Mouse (Mus musculus): ENCODE data around the gene Psen1. TPM values are rescaled to one million over a fixed set of nuclear protein-coding genes. Genes with fewer than 3 reads are reported as not detected.

Gene Psen1
- polyA plus RNA-seq, 1 experiment from 2014 or later, result 58.7 TPM

DNA sequence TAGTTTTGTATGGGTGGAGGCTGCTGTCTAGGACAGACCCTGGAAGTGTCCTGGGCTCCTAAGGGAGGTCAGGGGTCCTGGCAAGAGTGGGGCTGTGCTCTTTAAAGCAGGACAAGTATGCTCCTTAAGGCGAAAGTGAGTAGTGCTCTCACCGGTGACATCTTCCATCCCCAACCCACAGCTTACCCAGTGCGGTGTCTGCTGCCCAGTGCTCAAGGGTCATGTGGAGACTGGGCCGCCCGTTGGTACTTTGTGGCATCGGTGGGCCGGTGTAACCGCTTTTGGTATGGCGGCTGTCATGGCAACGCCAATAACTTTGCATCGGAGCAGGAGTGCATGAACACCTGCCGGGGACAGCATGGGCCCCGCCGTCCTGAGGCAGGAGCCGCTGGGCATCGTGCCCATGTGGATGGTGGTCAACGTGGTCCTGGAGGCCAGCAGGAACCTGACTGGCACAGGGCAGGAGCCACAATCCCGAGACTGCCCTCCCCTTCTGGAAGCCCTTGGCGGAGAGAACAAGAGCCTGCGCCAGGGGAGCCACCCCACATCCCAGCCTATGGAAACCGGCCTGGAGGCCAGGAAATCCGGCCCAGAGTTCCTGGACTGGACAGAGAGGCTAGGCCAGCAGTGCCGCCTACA is 93.8 kb downstream of the Psen1 start:
- no peak overlapping the region for H3K27ac ChIP-seq
- WGBS, result 78% methylated on average over 23 of the region's 23 CpGs
- no peaks in the 10 kb centered on the region for H3K36me3 ChIP-seq
- H3K4me1 ChIP-seq, result no peaks in the 10 kb centered on the region
- H3K4me2 ChIP-seq, result no peak overlapping the region
- no peaks in the 10 kb centered on the region for H3K27me3 ChIP-seq
- no peak for ATAC-seq (ENCODE audit: insufficient number of reproducible peaks, insufficient read depth, low FRiP score, low TSS enrichment, low read depth)
- no peak overlapping the region for H3K9ac ChIP-seq
- no peaks in the 10 kb centered on the region for H3K9me3 ChIP-seq
- H3K4me3 ChIP-seq, result no peak overlapping the region

DNA sequence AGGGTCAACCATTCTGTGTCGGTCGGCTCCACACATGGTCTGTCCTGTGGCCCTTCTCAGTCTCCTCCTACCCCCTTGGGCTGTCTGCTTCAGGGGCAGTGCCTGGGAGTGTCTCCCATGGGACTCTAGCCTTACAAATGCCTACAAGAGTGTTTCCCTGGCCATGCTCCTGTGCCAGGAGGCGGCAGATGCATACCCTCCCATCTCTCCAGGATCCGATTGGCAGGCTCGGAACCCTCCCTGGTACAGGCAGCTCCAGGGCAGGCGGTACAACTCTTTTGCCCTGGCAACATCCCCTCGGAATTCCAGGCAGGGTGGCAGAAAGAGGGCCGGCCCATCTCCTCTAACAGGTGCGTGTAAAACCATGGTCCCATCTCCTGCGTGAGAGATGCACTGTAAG is 94.7 kb downstream of the Psen1 start:
- WGBS, result 87% methylated on average over 10 of the region's 10 CpGs
- H3K9me3 ChIP-seq, result no peaks in the 10 kb centered on the region
- no peak overlapping the region for H3K4me2 ChIP-seq
- no peak for ATAC-seq (ENCODE audit: insufficient number of reproducible peaks, insufficient read depth, low FRiP score, low TSS enrichment, low read depth)
- no peak overlapping the region for H3K4me3 ChIP-seq
- no peaks in the 10 kb centered on the region for H3K36me3 ChIP-seq
- no peak overlapping the region for H3K27ac ChIP-seq
- H3K4me1 ChIP-seq, result no peaks in the 10 kb centered on the region
- H3K9ac ChIP-seq, result no peak overlapping the region
- no peaks in the 10 kb centered on the region for H3K27me3 ChIP-seq

Other genes with a start within 250 kb of the Psen1 start
- gene Dpf3, start 200.4 kb upstream of the Psen1 start, polyA plus RNA-seq (2015; fragmentation: Nextera tagmentation; extraction: Ambion mirVana), result 3.0 and 3.9 TPM in 2 replicates
- 42.2 and 42.4 TPM in 2 replicates for gene Dcaf4, start 167.7 kb upstream of the Psen1 start, polyA plus RNA-seq (2015; fragmentation: Nextera tagmentation; extraction: Ambion mirVana)
- gene Zfyve1, start 90.9 kb upstream of the Psen1 start, polyA plus RNA-seq (2015; fragmentation: Nextera tagmentation; extraction: Ambion mirVana), result 22.5 and 26.2 TPM in 2 replicates
- 315 and 335 TPM in 2 replicates for gene Rbm25, start 56.9 kb upstream of the Psen1 start, polyA plus RNA-seq (2015; fragmentation: Nextera tagmentation; extraction: Ambion mirVana)
- gene Papln, start 75.5 kb downstream of the Psen1 start, polyA plus RNA-seq (2015; fragmentation: Nextera tagmentation; extraction: Ambion mirVana), result 2.2 and 2.8 TPM in 2 replicates
- 33.1 and 34.9 TPM in 2 replicates for gene Numb, start 233.8 kb downstream of the Psen1 start, polyA plus RNA-seq (2015; fragmentation: Nextera tagmentation; extraction: Ambion mirVana)

All from embryonic facial prominence, embryonic 13.5 days (tissue).